Mouse (Mus musculus): ENCODE measurements around the gene Klc4.
A peak's percentile ranks its signal among the peaks of the same experiment; 100 is the strongest.

Gene Klc4

DNA sequence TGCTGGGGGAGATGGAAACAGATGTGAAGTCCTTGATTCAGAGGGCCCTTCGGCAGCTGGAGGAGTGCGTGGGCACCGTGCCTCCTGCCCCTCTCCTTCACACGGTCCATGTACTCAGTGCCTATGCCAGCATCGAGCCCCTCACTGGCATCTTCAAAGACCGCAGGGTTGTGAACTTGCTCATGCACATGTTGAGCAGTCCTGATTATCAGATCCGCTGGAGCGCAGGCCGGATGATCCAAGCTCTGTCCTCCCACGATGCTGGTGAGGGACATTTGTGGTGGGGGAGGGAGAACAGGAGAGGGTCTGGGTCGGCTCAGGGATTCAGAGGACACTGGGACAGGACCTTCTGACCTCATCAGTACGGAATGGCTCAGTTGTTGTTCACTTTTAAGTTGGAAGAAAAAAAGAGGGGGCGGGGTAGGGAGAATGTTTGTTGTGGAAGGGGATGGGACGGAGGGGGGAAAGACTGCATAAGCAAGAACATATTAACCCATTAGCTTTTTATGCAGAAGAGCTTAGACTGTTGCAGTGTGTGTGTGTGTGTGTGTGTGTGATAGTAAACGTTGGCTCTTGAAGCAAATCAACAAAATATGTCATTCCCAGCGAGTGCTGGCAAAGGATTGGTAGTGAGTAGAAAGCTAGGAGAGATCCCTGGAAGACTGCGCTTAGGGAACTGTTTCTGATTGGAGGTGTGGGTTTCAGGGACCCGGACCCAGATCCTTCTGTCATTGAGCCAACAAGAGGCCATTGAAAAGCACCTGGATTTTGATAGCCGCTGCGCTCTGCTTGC lies 6.1 kb upstream of the Klc4 start:
- DNase-seq (ENCODE audit: low spot score in 2 of 2): no peak

DNA sequence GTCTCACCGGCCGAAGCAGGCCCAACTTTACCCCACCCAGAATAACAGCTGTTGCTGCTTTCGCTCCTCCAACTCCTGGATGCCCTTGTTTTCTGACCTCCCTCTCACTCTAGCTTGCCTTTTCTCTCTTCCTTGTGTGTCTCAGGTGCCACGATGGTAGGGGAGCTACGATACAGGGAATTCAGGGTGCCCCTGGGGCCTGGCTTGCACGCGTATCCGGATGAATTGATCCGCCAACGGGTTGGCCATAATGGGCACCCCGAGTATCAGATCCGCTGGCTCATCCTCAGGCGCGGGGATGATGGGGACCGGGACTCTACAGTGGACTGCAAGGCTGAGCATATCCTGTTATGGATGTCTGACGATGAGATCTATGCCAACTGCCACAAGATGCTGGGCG lies 5.5 kb upstream of the Klc4 start:
- DNase-seq (ENCODE audit: low spot score in 2 of 2): no peak

DNA sequence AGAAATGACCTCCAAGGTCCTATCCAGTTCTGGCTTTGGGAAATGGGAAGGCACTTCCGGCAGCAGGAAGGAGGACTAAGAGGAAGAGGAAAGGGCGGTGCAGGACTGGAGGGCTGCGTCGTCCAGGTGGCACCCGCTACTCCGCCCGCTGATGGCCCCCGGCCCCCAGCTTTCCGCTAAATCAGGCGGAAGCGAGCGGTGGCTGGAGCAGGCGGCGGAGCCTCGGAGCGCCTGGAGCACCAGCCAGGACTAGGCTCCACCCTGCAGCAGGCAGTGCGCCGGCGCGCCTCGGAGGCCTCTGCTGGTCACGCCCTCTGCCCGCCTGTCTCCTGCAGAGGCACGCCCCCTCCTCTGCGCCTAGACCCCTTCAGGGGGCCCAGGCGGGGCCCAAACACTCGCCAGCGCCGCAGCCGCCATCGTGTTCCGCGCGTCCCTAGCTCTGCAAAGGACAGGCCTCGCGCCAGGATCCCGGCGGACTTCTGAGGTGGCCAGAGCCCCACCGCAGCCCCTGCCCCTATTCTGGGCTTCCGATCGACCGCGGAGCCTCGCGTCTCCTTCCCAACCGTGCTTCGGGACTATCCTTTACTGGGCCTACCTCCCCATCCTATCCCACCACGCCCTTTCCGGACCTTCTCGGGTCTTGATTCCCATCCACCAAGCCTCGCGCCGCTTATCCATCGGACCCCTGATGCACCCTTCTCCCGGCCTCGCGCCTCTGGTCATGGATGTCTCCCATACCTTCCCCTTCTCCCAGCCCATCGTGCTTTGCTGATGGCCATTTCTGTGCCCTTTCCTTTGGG lies 4.6 kb upstream of the Klc4 start, which contains the start of gene Cul7:
Gene Cul7, plus strand, starts transcription at position 106 of the 800 bp plus-strand sequence.
- peak; percentile 94 to 95 for DNase-seq (ENCODE audit: low spot score in 2 of 2)

DNA sequence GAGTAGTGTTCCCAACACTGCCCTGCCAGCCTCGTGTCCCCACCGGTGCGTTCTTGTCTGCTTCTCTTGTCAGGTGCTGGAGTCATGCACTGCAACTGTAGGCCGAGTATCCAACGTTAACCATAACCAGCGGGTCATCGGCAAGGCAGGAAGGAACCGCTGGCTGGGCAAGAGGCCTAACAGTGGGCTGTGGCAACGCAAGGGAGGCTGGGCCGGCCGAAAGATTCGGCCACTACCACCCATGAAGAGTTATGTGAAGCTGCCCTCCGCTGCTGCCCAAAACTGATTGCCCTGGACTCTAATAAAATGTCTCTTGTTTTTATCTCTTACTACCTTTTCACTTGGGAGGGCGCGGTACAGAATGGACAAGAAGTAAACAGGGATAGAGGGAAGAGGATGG lies 4.0 kb upstream of the Klc4 start:
- no peak for DNase-seq (ENCODE audit: low spot score in 2 of 2)

DNA sequence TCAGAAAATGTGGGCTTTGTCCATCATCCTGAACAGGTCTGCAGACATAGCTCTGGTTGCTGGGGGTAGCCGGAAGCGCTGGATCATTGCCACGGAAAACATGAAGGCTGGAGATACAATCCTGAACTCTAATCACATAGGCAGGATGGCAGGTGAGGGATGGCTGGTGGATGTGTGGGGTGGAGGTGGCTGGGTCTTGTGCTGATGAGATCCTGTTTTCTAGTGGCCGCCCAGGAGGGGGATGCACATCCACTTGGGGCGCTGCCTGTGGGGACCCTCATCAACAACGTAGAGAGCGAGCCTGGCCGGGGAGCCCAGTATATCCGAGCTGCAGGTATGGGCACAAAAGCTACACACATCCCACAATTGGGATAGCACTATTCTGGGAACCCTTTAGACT lies 2.6 kb upstream of the Klc4 start:
- DNase-seq (ENCODE audit: low spot score in 2 of 2): no peak

DNA sequence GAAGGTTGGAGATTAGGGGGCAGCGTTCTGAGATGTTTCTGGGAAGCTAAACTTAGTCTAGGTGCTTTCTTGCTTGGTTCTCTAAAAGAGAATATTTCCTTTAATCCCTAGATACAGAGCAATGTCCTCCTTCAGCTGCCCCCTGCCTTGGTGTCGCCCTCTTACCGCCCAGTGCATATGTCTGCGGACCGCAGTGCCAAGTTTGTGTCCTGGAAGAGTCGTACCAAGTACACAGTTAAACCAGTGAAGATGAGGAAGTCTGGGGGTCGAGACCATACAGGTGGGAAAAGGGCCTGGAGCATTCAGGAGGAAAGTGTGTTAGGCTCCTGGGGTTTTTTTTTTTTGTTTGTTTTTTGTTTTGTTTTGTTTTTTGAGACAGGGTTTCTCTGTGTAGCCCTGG lies 1.5 kb upstream of the Klc4 start:
- no peak for DNase-seq (ENCODE audit: low spot score in 2 of 2)

DNA sequence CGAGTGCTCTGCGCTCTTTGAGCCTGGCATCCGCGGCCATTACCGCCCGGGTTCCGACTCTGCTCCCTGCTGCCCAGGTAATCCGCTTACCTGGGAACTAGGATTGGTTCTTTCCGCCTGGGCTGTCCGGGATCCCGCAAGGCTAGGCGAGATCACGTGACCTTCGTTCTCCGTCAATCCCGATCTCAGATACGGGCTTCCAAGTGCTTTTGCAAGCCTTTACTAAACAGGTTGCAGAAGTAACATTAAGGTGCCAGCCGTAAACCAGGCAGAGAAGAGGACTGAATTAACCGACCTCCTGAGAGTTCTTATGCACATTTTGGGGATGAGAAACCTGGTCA lies 470 bp upstream of the Klc4 start:
- DNase-seq (ENCODE audit: low spot score in 2 of 2): no peak

DNA sequence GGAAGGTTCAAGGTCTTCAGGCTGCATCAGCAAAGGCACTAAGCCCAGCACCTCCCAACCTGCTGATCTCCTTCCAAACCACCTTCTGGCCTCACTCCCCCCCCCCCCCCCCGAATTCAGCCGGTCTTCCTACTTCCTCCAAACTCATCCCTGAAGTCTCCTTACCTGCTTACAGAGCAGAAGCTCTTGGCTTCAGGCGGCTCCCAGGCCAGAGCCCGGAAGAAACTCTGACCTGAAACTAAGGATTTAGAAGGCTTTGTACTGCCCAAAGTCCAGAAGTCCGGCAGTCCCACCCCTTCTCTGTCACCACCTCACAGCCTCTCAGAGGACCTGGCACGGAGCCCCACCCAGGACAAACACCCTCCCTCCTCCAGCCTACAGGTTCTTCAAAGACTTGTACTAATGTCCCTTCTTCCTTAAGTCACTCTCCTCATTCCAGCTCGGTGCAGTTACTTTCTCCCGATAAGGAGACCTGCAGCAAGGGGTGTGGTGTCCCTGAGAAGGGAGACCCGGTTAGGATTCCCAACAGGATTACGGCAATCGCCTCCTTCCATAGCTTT lies 826 bp downstream of the Klc4 start:
- peak in 1 of 2 experiments; percentile 58 for DNase-seq (ENCODE audit: low spot score in 2 of 2)

DNA sequence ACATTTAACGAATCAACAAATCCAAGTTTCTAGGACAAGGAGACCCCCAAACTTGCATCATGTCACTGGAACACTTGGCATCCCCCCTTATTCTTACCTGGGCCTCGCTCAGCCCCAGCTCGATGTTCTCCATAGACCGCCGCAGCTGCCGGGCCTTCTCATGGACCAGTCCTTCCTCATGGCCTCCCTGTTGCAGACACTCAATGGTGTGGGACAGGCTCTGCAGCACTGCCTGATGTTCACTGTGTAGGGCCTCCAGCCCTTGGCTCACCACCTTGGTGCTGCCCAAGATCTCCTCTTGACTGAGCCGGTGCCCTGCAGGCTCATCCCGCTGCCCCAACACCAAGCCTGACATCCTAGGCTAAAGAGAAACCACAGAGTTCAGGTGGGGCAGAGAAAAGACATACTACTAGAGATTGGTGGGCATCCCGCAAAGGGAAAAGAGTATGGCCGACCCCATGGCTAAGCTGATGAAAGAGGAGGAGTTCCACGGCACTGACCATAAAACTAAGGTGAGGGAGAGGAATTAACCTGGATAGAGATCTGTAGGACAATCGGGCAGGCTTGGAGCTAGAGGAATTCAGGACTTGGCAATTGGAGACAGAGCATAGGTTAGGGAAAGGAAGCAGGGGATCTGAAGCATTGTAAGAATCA lies 1.5 kb downstream of the Klc4 start:
- no peak for DNase-seq (ENCODE audit: low spot score in 2 of 2)

DNA sequence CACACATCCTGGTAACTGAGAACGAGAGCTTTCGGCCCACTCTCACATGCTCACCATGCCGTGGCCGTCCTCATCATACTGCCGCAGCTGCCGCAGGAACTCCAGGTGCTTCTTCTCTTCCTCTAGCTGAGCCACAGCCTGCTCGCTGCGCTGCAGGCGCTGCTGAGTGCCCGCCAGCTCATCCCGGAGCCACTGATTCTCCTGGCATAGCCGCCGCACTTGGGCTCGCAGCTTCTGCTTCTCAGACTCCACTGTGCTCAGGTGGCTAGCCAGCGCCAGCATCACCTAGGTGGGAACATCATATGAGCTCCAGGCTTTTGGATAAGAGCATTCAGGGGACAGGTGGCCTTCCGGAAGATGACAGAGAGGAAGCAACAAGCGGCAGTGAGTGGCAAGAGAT lies 3.8 kb downstream of the Klc4 start:
- no peak for DNase-seq (ENCODE audit: low spot score in 2 of 2)

DNA sequence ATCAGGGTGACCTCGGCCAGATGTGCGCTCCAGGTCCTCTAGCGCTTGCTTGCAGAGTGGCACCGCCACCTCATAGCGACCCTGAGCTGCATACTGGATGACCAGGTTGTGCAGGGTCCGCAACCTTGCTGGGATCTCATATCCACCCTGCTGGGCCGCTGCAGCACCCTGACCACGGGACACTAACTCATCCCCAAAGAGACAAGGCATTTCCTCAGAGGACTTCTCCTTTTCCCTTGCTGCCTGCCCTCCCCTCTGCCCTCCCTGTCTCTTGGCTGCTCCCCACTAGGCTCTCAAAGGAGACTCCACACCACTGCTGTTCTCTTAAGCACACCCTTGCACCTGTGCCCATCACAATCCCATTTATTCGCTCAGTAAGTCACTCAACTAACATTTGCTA lies 5.9 kb downstream of the Klc4 start:
- no peak for DNase-seq (ENCODE audit: low spot score in 2 of 2)

DNA sequence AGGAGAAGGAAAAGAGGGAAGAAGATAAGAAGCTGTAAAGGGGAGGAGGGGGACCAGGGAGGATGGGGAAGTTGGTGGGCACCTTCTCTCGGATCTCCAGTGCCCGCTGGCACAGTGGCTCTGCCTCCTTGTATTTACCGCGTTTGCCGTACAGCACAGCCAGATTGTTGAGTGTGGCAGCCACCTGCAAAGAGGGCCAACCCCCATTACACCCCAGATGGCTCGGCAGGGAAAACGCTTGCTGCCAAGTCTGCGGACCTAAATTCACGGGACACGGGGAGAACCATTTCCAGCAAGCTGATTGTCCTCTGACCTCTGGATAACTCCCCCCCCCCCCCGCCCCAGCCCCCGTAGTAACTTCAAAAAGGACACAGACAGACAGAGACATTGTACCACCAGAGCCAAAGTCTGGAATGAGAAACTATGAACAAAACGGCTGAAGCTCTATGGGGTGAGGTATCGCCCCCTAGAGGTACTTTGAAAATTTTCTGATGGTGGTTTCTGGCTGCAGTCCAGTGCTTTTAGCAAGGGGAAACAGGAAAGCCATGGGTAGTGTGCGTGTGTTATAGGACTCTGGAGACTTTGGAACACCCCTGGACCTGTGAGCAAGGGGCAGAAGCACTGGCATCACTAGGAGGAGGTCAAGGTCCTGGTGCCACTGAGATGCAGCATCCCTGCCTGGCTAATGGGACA lies 8.8 kb downstream of the Klc4 start:
- peak in 1 of 2 experiments; percentile 42 for DNase-seq (ENCODE audit: low spot score in 2 of 2)

DNA sequence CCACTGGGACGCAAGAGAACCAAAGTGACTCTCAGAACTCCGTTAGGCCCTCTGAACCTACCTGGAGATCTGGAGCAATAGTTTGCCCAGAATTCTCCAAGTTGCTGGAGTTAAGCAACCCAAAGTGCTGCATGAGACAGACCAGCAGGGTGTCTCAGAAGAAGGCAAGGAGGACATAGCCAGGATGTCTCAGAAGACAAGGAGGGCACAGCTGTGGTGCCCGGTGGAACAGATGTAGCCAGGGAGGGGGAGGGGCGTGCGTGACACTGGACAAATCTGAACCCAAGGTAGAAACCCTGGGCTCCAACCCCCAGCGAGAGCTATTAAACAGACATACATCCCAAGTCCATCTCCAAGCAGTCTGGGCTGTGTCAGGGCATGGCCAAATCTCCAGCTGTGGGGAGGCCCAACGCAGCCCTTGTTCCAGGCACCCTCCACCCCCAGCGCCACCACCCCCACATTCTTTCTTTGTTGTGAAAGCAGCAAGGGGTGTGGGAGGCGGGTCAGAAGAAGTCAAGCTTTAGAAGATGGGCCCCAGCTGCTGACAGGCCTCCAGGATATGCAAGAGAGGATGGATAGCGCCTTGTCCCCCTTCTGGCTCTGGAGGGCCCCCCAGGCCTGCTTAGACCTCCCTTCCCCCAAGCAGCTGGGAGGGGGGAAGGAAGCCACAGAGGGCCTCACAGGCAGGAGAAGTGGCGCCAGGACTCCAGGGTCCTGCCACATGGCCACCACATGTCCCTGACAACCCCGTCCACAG lies 16.0 kb downstream of the Klc4 start:
- DNase-seq (ENCODE audit: low spot score in 2 of 2): peak; percentile 83 to 86

DNA sequence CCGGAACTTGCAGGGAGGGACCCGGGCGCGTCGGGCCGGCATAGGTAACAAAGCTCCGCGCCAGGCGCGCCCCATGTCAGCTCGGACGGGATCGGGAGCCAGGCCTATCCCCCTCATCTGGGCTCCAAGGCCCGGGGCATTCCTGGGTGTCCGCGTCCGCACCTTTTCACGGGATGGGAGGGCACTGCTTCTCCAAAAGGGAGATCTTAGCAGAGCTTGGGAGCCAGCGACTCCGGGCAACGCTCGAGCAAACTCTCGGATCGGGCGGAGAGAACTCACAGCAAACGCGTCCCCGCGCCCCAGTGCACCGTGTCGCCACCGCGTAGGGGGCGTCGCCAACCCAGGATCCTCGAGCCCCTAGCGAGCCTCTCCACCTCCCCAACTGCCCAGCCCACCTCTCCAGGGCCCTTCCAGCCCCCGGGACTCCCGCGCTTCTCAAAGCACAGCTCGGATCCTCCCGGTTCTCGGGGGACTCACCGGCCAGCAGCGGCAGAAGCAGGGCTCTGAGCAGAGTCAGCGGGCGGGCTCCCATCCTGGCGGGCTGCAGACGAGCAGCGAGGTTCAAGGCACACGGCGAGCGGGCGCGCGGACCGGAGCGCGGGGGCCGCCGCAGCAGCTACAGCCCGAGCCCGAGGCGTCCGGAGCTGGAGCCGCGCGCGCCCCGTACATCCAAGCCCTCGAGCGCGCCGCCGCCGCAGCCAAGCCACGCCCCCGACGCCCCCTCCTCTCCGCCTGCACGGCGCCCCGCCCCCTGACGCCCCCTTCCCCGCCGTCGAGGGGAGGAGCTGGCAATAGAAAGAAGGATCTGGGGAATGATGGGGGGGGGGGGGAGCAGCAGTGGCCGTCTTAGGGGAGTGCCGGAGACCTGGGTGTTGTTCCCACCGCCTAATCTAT lies 16.8 kb downstream of the Klc4 start, which contains the start of gene Ptk7:
Gene Ptk7, minus strand, starts transcription at position 714 of the 894 bp plus-strand sequence.
- DNase-seq (ENCODE audit: low spot score in 2 of 2): peak; percentile 89 to 91

DNA sequence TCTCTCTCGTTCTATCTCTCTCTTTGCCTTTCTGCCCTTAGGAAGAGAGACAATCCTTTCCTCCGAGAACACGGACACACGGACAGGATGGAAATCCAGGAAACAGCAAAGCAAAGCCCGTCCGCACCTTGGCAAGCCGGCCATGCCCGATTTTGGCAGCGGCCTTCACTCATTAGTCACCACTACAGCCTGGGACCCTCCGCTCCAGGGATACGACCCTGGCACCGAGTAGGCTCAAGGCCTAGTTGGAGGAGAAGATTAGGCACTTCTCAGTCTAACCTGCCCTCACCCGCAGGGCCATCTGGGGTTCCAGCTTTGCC lies 17.4 kb downstream of the Klc4 start:
- no peak for DNase-seq (ENCODE audit: low spot score in 2 of 2)

DNA sequence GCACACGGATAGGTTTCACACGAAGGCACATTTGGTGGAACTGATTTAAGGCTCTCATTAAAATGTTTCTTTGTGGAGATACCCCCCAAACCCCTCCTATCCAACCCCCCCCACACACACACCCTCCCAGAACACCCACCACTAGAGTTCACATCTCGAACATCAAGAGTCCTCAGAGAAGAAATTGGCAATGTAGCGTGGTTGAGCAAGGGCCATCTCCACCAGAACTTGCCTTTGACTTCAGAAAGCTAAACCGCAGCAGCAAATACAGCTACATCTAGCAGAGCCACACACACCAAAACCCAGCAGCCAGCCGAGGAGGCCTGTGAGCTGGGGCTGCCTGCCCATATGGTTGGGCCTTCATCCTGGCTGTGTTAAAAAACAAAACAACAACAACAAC lies 18.4 kb downstream of the Klc4 start:
- DNase-seq (ENCODE audit: low spot score in 2 of 2): no peak

DNA sequence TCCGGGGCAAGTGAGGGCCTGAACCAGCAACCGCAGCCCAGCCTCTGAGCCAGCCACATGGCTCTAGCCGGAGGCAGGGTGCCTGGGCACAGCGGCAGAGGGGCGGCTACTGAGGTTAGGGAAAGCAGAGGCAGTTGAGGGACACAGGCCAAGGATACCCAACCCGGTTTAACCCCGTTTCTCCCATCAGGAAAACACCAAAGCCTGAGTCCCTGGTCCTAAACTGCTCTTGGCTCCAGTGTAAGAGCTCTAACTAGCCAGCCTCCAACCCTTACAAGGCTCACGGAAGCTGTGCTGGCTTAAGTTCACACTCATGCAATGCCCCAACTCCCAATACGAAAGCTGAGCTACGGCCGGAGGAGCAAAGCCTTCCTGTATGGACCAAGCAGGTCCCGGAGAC lies 21.2 kb downstream of the Klc4 start:
- no peak for DNase-seq (ENCODE audit: low spot score in 2 of 2)

DNA sequence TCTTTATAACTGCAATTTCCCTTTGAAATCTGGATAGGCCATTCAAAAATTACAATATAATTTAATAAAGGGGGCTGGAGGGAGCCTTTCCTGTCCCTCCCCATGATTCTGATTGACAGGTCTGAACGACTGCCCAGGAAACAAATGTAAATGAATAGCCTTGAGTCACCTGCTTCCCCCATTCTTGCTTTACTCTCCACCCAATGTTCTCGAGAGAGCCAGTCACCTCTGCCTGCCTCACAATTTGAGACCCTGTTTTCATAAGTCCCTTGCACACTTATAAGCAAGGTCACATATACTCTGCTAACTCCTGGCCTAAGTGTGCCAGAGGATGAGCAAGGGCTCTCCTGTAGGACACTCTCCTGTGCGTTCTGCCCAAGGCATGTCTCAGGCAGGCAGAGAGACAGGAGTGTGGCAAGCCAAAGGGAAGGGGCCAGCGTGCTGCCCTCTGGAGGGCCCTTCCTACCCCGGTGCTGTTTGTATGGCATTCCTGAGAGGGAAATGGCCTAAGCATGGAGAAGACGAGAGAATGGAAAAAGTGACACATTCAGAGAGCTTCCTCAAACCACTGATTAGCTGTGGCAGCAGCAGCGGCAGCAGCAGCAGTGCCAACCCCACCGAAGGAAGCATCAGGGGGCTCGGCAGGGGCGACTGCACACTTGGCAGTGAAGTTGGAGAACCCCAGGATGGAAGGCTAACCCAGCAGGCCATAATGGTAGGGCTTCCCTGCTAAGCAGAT lies 21.8 kb downstream of the Klc4 start:
- DNase-seq (ENCODE audit: low spot score in 2 of 2): no peak

DNA sequence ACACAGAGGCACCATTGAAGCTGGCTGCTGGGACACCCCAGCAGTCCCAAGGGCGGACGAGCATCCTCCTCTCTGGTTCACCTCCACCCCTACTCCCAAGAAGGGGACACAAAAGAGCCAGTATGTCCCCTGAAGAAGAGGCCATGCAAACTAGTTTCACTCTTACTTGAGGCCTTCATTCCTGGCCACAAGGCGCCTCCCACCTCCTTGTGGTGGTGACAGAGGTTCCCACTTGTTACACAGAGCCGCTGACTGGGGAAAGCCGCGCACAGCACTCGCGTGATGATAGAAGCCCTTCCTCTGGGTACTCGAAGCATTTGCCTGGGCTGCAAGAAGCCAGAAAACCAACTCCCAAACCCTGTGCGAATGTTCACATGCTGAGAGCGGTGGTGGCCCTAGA lies 23.6 kb downstream of the Klc4 start:
- no peak for DNase-seq (ENCODE audit: low spot score in 2 of 2)
